Mouse (Mus musculus) cerebellum, postnatal 14 days (tissue): ENCODE measurements around the gene Hint2.

ENCODE experiments used
- DNase-seq, 2 experiments: peaks; one replicate each; pipeline ENCODE4 v3.0.0; 2021; ENCODE audit warnings: mixed read lengths in 2 of 2

The Hint2 gene

DNA sequence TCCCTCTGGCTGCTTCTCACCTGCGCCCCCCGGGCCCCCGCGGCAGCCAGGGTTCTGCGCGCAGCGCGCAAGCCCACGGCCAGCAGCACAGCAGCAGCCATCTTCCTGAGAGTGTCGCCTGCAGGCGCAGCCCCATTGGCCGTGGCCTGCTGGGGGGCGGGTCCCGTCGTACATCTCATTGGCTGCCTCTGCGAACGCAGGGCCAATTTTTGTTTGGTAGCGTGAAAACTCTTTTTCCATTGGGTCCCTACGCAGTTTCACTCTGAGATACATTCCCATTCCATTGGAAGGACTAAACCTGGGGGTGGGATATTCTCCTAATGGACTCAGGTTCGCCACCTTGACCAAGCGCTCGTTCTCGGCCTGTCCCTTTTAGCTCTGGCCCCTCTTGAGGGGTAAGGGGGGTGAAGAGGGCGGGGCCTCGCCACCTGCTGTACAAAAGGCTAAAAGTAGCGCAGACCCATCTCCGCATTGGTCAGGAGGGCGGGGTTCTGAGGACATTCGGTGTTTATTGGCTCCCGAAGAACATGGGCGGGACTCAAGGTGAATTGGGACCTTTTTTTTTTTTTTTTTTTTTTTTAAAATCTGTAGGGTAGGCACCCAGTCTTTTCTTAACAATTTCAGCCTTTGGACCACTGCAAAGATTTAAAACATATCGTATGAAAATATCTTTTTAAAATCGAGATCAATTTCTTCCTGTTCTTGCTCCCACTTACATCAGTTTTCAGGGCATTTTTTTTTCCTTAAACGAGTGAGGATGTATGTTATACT is at the start of gene Hint2:
Hint2 (minus strand) TSS at position 128 of the 771 bp plus-strand sequence.
- DNase-seq: peak; percentile 97

DNA sequence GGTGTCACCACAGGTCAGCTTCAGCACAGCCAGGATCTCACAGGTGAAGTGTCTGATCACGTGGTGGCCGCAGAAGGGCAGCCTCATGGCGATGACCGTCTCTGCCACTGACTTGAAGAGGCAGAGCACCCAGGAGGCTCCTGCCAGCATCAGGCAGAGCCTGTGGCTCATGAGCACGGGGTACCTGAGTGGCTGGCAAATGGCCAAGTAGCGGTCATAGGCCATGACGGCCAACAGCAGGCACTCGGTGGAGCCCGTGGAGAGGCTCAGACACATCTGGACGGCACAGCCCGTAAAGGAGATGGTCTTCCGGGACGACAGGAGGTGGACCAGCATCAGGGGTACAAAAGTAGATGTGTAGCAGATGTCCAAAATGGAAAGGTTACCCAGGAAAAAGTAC is 49.7 kb upstream of the Hint2 start:
- no peak for DNase-seq

DNA sequence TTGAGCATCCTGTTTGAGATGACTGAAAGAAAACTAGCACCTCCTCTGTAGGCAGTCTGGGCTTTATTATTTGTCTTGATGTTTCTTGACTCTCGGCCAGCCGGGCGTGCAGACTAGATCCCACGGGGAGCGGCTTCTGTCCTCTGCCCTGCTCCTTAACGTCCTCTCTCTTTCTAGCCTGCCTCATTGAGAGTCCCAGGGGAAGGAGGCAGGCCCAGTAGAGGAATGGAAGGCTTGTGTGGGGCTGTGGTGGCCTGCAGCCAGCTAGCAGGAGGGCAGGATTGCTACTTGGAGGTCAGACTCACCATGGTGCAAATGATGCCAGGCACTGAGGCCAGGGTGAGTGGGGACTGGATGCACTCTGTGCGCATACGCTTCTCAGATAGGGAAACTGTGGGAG is 47.6 kb upstream of the Hint2 start:
- DNase-seq: no peak

DNA sequence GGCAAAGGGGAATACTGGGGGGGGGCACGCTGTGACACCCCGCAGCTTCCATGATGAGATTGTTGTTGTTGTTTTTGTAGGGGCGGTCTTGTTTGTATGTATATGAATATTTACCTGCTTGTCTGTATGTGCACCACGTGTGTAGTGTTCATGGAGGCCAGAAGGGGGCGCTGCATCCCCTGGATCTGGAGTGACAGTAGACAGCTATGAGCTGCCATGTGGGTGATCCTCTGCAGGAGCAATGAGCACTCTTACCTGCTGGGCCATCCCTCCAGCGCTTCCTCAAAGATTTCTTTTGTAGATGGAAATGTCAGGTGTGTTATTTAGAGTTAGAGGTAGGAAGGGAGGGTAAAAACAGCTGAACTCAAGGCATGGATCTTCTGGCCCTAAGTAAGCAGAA is 47.2 kb upstream of the Hint2 start:
- no peak for DNase-seq

DNA sequence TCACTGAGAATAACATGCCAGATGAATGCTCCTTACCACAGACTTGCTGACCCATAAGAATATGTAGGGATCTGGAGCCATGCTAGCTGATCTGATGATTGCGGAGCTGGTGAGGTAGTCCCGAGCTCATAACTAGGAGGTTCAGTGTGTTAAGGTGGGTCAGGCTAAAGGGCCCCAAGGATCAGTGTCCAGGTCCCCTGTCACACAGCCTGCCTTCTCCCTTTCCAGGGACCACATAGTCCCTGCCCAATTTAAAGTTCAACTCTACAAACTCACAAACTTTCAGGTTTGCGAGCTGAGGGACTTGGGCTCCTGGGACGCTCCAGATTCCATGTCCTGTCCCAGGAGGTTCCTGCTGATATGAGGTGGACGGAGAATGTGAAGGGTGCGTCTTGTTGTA is 44.4 kb upstream of the Hint2 start, which contains the start of gene Olfr70:
Olfr70 (minus strand) TSS at position 101 of the 400 bp plus-strand sequence.
- no peak for DNase-seq

DNA sequence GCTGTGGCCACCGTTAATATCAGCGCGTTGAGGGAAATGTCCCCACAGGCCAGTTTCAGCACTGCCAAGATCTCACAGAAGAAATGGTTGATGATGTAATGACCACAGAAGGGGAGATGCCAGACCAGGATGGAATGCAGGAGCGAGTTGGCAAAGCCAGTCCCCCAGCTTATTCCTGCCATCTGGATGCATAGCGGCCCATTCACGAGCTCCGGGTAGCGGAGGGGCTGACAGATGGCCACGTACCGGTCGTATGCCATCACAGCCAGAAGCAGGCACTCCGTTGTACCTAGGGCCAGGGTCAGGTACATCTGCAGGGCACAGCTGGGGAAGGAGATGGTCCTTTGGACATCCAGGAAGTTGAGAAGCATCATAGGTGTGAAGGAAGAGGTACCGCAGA is 40.3 kb upstream of the Hint2 start:
- DNase-seq: peak; percentile 75 to 78

DNA sequence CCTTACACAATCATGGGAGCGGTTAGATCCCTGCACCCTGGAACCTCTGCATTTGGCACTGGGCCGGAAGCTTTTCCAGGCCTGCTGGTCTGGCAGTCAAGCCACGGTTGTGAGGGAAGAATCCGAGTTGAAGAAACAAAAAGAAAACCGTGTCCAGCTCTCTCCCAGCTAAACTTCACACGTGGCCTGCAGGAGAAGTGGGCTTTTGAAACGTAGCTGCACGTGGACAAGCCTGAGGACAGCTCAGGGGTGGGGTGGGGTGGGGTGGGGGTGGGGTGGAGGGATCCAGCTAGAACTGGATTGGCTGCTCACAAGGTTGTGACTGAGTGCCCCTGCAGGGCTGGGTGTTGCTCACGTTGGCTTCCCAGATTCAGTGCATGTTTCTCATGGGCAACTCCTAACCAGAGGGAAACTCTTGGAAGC is 39.0 kb upstream of the Hint2 start:
- DNase-seq: no peak

DNA sequence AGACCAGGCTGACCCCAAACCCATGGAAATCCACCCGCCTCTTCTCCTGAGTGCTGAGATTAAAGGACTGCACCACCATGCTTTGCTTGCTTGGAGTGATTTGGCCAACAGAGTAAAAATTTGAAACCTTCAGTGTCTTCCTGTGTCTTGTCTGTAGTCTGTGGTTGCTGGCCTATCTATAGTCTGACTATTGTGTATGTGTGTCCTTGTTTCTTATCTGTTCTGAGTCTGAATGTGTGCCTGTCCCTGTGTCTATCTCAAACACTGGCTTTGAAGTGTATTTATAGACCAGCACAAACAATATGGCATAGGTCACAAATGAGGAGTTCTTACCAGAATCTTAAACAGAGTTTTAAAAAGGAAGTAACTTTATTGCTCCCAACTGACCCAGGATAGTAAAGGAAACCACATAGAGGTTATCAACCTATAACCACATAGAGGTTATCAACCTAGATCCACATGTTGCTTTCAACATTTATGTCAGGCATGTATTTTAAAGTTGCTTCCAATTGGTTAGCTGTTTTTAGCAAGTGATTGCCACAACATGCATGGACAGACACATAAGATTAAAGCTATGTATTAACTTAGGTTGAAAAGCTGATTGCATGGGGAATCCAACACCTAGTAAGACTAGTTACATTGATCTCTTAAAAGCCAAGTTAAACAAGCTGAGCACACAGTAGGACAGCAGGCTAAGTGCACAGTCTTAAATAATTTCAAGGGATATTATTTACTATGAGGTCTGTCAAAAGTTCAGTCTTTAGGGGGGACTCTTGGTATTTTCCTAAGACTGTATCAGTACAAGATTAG is 38.4 kb upstream of the Hint2 start:
- DNase-seq: no peak

DNA sequence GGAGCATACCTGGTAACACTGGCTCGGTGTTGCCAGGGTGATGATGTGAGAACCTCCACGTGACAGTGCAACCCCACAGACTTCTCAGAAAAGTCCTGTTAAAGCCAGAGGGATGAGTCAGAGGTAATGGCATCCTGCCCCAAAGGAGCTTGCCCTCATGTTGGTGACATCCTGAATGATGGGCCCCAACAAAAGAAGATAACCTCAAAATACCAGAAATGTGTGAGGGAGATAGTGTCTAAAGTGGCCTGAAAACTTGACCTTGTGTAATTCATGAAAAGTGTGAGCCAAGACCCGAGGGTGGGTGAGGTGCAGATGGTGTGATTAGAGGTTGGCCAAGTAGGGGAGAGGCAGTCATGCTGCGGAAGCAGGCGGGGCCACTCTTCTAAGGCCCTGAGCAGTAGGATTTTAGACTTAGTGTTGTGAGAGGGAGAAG is 37.6 kb upstream of the Hint2 start:
- DNase-seq: peak in 1 of 2 experiments; percentile 41

DNA sequence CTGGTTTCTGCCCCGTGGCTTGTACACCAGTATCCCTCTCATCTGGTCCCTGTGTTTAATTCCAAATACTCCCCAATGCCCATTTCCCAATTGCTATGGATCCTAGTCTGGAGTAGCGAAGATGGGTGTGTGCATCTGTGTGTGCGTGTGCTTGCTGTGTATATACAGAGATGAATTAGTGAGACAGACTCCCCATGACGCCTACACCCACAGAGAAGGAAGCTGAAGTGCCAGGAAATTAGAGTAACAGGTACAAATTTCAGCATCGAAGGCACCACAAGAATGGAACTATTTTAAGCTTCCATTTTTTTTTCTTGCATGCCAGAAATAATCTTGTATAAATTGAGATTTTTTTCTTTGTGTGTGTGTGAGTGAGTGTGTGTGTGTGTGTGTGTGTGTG is 34.8 kb upstream of the Hint2 start:
- DNase-seq: no peak

DNA sequence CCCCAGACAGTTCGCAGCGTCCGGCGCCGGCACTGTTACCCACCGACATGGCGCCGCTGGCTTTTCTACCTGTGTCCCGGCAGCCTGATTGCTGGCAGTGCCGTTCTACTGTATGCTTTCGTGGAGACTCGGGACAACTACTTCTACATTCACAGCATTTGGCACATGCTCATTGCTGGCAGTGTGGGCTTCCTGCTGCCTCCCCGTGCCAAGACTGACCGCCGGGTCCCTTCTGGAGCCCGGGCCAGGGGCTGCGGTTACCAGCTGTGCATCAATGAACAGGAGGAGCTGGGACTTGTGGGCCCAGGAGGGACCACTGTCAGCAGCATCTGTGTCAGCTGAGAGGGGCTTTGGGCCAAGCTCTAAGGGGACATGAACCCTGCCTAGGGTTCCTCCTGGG is 33.8 kb upstream of the Hint2 start:
- peak; percentile 49 to 52 for DNase-seq

DNA sequence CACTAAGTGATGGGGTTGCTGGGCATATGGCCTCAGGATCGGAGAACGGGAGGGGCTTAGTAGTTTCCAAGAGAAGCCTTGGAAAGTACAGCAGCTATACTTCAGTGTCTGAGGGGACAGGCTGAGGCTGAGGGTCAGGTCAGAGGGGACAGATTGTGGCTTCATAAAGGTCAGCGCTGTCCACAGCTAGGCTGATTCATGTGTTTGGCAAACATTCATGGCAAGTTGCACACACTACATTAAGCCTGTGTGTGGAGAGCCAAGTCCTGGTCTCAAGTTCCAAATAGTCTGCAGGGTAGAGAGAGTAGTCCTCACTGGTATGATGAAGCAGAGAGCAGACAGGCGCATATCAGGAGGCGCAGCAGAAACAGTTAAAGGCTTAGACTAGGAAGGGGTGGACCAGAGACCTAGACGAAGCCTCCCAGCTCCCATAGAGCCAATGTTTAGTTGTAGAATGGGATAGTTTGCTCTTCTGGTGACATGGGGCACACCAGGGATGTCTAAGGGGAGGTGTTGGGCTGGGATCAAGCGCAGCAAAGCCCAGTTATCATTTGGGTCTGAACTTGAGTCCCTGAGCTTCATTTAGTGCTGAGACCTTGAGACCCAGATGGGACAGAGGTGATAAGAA is 23.3 kb upstream of the Hint2 start:
- DNase-seq: no peak

DNA sequence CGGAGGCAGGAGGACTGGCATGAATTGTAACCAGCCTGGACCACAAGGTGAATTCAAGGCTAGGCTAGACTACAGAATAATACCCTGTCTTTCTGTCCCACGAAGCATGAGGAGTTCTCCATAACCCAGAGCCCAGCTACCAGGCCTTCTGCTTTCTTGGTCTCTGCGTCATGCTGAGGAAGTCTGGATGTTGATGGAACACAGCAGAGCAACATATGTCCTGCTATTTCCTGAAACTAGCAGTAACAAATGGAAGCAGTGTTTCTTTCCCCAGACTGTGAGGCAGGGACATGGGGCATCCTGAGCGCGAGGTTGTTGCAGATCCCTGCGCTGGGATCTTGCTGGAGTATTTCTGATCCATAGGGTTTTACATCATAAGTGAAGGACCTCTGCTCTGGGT is 22.3 kb upstream of the Hint2 start:
- no peak for DNase-seq

DNA sequence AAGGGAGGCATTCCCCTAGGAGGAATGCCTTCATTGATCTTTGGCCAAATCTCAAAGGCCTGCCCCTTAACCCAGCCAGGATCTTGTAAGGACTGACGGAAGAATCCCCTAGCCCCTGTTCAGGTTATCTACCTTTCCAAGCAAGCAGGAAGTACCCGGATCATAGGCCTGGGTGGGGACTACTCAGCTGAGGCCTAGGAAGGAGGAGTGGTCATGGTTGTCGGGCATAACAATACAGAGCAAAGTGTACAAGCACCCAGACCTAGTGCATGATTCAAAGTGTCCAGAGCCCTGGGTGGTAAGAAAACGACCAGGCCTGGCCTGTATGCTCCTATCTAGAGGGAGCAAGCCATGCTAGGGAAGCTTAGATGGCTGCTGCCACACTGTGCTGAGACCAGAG is 19.3 kb upstream of the Hint2 start:
- no peak for DNase-seq

DNA sequence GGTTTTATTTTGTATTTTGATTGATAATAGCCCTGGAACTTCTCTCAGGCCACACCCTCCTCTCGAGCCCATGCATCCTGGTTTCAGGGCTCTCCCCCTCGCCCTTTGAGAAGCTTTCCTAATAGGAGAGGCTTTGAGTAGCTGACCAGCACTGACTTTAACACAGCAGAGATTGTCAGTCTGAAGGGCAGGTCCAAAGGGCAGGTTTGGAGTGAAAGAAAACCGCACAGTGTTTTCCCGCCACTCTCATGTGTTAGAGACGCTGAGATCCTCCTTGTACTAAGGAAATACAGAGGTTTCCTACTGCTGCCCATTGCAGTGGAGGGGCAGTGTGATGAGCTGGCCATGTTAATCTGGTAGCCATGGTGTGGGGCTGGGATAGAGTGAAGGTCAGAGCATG is 18.7 kb upstream of the Hint2 start:
- DNase-seq: no peak

DNA sequence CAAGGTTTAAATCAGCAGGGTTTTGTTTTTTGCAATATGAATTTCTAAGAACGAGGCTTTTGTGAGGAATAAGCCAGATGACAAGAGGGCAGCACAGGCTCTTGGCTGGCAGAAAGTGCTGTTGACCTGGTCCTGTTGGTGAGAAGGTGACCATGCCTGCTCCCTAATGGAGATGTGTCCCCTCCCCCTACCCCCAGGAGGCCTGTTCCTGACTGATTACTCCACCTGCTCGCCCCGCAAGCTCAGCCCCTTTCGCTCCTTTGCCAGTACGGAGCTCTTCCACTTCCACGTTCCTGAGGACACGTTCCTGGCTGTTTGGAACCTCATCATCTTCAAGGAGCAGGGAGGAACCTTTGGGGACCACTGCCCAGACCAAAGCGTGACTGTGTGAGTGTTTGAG is 17.4 kb upstream of the Hint2 start:
- no peak for DNase-seq

DNA sequence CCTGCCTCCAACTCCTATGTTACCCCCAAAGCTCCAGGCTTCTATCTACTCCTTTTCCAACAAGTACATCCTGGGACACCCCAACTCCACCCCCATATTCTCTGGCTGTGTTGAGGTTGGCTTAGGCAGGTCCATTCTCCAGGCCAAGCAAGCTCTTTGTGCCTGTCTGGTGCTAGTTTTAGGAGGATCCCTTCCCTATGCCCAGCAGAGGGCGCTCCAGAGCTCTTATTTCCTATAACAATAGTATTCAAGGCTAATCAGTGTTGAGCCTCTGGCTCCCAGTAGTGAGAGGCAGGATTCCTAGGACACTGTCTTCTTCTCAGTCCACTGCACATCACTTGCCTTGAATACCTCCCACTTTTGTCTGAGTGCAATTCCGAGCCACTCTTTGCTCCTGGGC is 15.8 kb upstream of the Hint2 start:
- DNase-seq: peak; percentile 95 to 98

DNA sequence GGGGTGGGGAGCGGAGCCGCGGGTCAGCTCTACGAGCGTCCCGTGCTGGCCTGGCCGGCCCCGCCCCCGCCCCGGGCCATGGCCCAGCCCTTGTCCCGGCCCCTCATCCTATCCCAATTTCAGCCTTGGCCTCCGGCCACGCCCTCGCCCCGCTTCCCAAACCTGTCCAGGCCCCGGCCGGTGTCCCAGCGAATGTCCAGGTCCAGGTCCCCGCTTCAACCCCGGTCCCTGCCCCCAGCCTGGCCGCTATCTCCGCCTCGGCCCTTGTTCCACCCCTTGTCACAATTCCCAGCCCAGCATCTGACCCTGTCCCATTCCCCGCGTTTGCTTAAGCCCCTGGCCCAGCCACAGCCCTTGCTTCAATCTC is 13.1 kb upstream of the Hint2 start:
- DNase-seq: peak in 1 of 2 experiments; percentile 76

DNA sequence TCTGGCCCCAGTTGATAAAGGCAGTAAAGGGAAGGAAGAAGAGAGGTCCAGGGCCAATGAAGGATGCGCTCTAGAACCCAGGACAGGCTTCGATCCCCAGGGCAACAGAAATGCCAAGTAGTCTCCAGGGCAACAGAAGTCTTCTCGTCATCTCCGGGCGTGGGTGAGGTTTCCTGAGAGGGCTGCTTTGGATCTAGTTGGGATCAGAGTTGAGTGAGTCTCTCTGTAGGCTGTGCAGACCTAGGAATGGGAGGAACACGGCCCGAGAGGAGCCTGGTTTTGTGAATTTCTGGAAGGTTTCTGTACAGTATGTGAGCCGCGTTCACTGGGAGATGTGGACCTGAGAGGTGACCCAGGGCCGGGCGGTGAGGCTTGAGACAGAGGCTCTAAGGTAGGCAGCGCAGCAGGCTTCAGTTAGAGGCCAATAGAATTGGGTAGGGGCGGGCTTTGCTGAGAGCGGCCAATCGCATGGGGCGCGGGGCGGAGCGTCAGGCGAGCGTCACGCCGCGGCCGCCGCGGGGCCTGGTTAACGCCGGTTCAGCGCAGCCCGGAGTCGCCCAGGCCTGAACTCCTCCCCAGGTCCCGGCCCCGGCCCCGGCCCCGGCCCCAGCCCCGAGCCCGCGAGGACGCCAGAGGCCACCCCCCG is 12.6 kb upstream of the Hint2 start, which contains the start of the genes Tmem8b and Fam221b:
Tmem8b (plus strand) TSS at position 190 of the 646 bp plus-strand sequence.
Fam221b (minus strand) TSS at position 364 of the 646 bp plus-strand sequence.
- DNase-seq: peak; percentile 96 to 97

DNA sequence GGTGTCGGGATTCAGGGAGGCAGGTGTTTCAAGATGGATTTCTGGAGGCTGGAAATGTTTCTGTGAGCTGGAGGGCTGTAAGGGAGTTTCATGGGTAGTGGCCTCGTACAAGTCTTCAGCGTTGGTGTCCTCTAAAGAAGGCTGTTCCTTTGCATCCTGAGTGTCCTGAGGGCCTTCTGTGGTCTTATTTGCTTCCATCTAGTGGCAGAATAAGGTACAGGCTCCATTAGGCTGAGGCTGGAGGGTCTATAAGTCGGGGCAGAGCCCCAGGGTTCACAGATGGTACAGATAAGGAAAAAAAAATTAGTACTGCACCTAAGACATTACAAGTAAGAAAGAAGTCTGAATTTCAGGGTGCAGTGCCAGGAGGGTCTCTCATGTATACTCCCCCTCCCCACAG is 10.1 kb upstream of the Hint2 start:
- peak in 1 of 2 experiments; percentile 50 for DNase-seq

DNA sequence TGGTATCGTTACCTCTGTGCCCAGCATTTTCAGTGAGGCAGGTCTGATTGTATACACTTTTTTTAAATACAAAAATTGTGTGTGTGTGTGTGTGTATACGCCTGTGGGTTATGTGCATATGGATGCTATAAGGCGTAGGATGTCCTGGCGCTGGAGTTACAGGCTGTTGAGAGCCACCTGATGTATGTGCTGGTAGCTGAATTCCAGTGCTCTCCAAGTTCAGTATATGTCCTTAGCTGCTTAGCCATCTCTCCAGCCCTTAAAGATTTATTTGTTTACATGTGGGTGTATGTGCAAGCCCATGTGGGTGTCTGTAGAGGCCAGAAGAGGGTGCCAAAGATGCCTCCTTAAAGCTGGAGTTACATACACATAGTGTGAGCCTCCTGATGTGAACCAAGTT is 880 bp upstream of the Hint2 start:
- no peak for DNase-seq

DNA sequence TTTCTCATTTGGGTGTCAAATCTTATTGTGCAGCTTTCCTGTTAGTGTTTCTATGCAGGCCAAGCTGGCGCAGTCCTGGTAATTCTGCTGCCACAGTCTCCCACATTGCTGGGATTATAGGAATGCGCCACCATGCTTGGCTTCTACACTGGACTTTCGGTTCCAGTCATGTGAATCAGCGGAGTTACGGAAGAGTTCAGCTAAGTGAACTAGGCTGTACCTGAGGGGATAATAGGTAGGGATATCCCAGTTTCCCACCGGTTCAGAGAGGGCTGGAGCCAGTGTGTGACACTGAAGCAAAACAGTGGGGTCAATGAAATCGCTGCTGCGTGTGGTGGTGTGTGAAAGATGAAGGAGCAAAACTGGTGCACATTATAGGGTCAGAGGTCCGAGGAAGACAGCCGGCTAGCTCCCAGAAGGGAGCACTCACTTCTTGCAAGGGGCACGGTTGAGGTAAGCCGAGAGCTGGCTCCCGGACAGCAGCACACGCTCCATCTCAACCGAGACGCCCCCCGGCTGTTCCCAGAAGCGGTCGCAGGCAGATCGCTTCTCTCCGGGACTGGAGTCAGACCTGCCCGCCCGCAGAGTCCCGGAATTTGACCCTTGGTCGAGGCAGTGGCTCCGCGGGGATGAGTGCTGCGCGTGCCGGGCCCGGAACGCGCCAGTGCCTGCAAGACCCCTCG is 469 bp downstream of the Hint2 start:
- no peak for DNase-seq
